Mouse (Mus musculus): ENCODE results near the gene Fam162a.
"Not testable (repeated sequence)": the region's sequence is repeated elsewhere in the genome, so short reads cannot be mapped to it uniquely, and the experiment has no call there.

Fam162a gene

GRCm38 (mm10) chr16:36071450-36072379 lies at the start of gene Fam162a, which contains the start of gene Ccdc58:
Fam162a (minus strand) TSS chr16:36071594.
Ccdc58 (plus strand) TSS chr16:36071685.
- peak; percentile 90 for DNase-seq (ENCODE audit: low spot score)

GRCm38 (mm10) chr16:36115751-36116150 lies 44.4 kb upstream of the Fam162a start:
- not testable (repeated sequence) for DNase-seq (ENCODE audit: low spot score)

GRCm38 (mm10) chr16:36111486-36111885 lies 40.1 kb upstream of the Fam162a start:
- DNase-seq (ENCODE audit: low spot score): not testable (repeated sequence)

DNA sequence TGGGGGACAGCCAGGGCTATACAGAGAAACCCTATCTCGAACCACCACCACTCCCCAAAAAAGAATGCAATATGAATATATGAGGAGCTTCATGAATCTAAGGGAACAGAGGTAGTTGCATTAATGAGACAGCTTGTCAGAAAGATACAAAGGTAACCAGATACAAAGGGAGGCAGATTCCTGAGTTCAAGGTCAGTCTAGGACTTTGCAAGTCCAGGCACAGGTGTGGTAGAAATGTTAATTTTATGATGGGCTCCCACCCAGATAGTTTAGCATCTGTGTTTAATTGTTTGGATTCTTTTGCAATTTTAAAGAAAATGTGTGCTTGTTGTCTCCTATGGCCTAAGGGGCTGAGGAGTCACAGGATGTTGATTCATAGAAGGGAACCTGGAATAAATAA lies 30.8 kb upstream of the Fam162a start:
- no peak for DNase-seq (ENCODE audit: low spot score)

DNA sequence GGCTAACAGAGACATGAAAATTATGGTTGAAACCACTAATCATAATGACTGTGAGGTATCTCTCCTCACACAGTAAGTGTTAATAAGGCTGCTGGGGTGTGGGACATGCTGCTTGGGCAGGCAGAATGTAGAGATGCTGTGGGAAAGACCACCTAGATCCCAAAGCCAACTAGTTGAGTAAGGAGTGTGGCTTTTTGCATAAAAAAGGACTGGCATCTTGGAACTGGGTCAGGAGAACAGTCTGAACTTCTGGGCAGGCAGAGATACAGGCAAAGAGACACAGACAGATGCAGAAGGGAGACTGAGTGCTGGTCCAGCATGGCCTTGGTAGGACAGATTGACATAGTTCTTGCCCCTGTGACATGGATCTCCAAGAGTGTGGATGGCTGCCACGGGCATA lies 30.1 kb upstream of the Fam162a start:
- DNase-seq (ENCODE audit: low spot score): no peak

DNA sequence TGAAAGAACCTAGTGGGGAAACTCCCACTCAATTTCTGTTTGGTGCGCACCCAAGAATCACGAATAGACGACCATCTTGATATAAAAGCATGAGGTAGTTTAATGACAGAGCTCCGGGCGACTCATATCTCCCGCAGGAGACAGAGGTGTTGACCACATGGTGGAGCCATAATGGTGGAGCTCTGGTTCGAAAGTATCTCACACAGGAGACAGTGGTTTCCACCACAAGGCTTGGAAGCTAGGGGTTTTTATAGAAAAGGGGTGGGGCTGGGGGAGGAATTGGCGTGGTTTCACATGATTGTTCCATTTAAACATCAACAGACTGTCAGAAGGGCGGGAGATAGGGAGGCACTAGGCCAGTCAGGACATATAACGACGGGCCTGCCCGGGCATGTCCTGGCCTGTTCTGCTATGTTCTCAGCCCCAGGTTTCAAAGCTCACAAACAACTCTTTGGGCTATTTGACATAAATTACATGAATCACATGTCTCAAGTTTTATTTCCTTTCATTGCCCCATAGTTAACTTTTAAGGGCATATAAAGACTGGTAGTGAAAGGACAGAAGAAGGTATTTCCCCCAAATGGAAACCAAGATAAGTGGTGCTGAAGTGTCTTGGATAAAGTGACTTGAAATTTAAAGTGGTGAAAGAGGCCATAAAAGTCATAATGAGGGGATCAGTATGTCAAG lies 26.6 kb upstream of the Fam162a start:
- DNase-seq (ENCODE audit: low spot score): not testable (repeated sequence)

DNA sequence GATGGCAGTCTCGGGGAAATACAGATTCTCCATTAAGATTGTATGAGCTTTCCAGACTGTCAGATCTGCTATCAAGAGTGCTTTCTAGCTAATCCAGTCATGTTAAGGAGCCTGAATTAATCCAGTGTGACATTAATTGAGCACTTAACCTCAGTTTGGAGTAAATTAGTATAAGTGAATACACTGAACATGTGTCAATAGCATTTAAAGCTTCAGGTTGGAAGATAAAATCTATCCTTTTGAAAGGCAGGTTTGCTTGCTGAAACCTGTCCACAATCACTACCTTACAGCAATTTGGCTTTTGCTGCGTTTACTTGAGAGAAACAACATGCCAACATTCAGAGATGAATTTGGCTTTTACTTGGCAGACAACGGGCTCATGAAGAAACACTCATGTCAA lies 22.7 kb upstream of the Fam162a start:
- no peak for DNase-seq (ENCODE audit: low spot score)

- no peak for DNase-seq (ENCODE audit: low spot score)
Observed at GRCm38 (mm10) chr16:36090785-36091509, 19.6 kb upstream of the Fam162a start.

DNA sequence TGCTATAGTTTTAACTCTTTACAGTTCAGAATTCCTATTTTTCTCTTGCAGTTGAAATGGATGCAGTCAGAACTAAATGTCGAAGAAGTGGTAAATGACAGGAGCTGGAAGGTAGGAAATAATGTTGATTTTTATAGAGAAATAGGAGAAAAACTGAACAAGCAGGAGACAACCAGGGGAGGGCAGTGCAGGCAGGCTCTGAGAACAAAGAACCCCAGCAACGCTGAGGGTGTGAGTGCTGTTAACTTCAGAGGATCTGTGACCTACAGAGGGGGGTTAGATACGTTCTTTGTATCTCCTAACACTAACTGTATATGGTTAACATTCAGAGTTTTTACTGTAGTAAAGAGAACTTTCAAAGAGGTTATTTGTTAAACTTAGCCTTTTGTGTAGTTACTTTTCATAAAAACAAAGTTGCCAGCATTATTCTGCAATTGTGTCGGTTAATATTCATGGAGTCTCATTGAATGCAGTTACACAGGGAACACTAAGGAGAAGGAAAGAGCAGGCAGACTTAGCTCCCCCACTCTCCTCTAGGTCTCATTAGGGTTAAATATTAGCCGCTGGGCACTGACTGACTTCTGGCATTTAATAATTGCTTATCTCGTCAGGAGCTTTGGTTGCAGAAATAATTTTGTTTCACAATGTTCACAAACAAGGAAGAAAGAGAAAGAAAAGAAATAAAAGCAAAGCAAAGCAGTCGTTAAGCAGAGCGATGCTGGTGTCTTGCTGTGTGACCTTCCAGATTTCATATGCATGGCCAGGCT lies 18.6 kb upstream of the Fam162a start:
- DNase-seq (ENCODE audit: low spot score): no peak

DNA sequence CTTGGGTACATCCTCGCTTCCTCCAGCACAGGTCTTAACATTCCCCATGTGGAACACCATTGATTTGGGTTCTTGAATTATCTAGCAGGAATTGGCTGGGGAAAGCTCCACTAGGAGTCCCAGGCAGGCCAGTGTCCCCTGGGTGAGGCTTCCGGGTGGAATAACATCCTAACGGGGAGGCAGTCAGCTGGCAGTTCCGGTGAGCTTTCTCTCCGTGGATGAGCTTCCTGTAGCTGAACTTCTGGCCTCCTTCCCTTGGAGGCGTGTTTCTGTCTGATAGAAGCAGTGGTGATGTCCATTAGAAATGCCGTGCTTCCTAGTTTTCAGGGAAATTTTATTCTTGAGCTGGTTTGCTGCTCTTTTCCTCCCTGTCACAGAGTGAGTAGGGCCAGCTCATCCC lies 17.7 kb upstream of the Fam162a start:
- no peak for DNase-seq (ENCODE audit: low spot score)

DNA sequence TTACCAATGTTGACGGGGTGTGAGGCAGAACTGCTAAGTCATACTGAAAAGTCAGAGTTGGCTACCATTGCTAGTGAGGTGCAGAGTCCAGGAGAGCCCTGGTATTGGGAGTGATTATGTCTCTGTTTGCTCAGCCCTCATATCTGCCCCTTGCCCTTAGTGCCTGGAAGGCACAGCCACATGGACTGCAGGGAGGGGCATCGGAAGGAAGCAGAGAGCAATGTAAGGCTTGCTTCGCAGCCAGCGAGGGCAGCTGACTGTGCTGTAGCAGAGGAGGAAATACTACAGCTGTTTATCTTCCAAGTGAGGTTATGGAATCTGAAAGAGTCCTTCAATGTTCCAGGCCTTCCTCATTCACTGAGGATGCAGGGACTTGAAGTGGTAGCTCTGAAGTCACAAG lies 16.5 kb upstream of the Fam162a start:
- no peak for DNase-seq (ENCODE audit: low spot score)

GRCm38 (mm10) chr16:36079916-36080315 lies 8.5 kb upstream of the Fam162a start:
- DNase-seq (ENCODE audit: low spot score): no peak

- no peak for DNase-seq (ENCODE audit: low spot score)
Observed at GRCm38 (mm10) chr16:36074772-36075171, 3.4 kb upstream of the Fam162a start.

GRCm38 (mm10) chr16:36072410-36073011 lies 1.1 kb upstream of the Fam162a start:
- no peak for DNase-seq (ENCODE audit: low spot score)

DNA sequence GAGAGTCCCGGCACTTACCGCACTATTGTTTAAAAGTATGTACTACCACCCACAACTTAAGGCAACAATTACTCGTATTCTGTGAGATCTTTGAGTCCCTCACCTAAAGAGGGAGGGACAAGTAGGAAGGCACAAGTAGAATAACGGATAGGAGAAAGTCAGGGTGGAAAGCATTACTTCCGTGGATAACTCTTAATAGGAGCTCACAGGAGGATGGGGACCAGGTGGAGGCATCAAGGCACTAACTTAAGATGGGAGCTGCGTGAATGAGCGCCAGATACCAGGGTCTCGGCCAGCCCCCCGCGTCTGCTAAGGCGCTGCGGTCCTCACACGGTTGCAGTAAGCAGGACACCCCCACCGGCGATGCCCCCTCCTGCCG lies 334 bp downstream of the Fam162a start:
- no peak for DNase-seq (ENCODE audit: low spot score)

- DNase-seq (ENCODE audit: low spot score): no peak
Observed at GRCm38 (mm10) chr16:36069819-36070575, 1.4 kb downstream of the Fam162a start.

GRCm38 (mm10) chr16:36068356-36068755 lies 3.0 kb downstream of the Fam162a start:
- no peak for DNase-seq (ENCODE audit: low spot score)

GRCm38 (mm10) chr16:36067694-36068093 lies 3.7 kb downstream of the Fam162a start:
- no peak for DNase-seq (ENCODE audit: low spot score)

DNA sequence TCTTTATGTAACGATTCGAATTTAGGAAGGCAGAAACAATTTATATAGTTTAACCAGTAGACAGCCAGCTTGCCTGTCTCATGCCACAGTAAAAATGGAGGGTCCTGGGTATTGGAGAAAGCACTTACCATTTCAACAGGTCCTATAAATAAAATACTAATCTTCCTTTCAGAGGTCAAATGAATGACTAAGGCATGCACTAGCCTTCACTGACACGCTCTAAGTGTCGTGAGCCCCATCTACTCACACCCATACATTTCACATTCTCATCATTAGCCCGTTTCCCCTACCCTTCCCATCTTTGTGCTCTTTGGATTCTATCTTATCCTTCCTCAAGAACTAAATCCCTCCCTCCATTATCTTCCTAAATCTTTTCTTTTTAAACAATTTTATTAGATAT lies 6.5 kb downstream of the Fam162a start:
- no peak for DNase-seq (ENCODE audit: low spot score)

- no peak for DNase-seq (ENCODE audit: low spot score)
Observed at GRCm38 (mm10) chr16:36063315-36063714, 8.1 kb downstream of the Fam162a start.

- not testable (repeated sequence) for DNase-seq (ENCODE audit: low spot score)
Observed at GRCm38 (mm10) chr16:36062534-36062933, 8.9 kb downstream of the Fam162a start.

Data from ovary, postnatal 14 days (tissue).